Mouse (Mus musculus) WW6 (cell line): Measurements from ENCODE around the gene Nos2.

Experiments
- DNase-seq: peaks from one replicate; pipeline ENCODE4 v3.0.0-alpha.2; 2013; ENCODE audit warnings: low read depth, low spot score

Nos2 gene

GRCm38 (mm10) chr11:78959367-78959766 lies 38.8 kb downstream of the Nos2 start:
- no peak for DNase-seq

GRCm38 (mm10) chr11:78959841-78960520 lies 39.4 kb downstream of the Nos2 start:
- no peak for DNase-seq

GRCm38 (mm10) chr11:78961221-78961620 lies 40.6 kb downstream of the Nos2 start:
- DNase-seq = no peak

- DNase-seq = peak; percentile 54
Observed at GRCm38 (mm10) chr11:78967371-78967770, 46.8 kb downstream of the Nos2 start.

GRCm38 (mm10) chr11:78968121-78968520 lies 47.5 kb downstream of the Nos2 start:
- DNase-seq = no peak

- no peak for DNase-seq
Observed at GRCm38 (mm10) chr11:78971096-78971495, 50.5 kb downstream of the Nos2 start.

- DNase-seq = no peak
Observed at GRCm38 (mm10) chr11:78971746-78972145, 51.2 kb downstream of the Nos2 start.

- no peak for DNase-seq
Observed at GRCm38 (mm10) chr11:78972328-78972727, 51.7 kb downstream of the Nos2 start.

- DNase-seq = no peak
Observed at GRCm38 (mm10) chr11:78972811-78973351, 52.3 kb downstream of the Nos2 start.

GRCm38 (mm10) chr11:78973381-78974150 lies 53.0 kb downstream of the Nos2 start:
- DNase-seq = peak; percentile 47

GRCm38 (mm10) chr11:78976731-78977510 lies 56.3 kb downstream of the Nos2 start:
- no peak for DNase-seq

GRCm38 (mm10) chr11:78978176-78979019 lies 57.8 kb downstream of the Nos2 start:
- DNase-seq = no peak

- no peak for DNase-seq
Observed at GRCm38 (mm10) chr11:78980083-78980634, 59.6 kb downstream of the Nos2 start.

GRCm38 (mm10) chr11:78982042-78982441 lies 61.5 kb downstream of the Nos2 start:
- DNase-seq = no peak

GRCm38 (mm10) chr11:78982513-78983291 lies 62.1 kb downstream of the Nos2 start:
- DNase-seq = no peak

GRCm38 (mm10) chr11:78983539-78983938 lies 63.0 kb downstream of the Nos2 start:
- DNase-seq = no peak

GRCm38 (mm10) chr11:78984483-78985177 lies 64.0 kb downstream of the Nos2 start, which contains the start of gene Lgals9:
TSS of gene Lgals9 (minus strand) at chr11:78984946.
- no peak for DNase-seq

GRCm38 (mm10) chr11:78985505-78985904 lies 64.9 kb downstream of the Nos2 start:
- DNase-seq = no peak

GRCm38 (mm10) chr11:78986311-78987002 lies 65.9 kb downstream of the Nos2 start:
- DNase-seq = no peak
